Mouse (Mus musculus): Measurements from ENCODE around the gene Gpr65.
A peak's percentile ranks its signal among the peaks of the same experiment; 100 is the strongest.
"Not testable (repeated sequence)": the region's sequence is repeated elsewhere in the genome, so short reads cannot be mapped to it uniquely, and the experiment has no call there.

Gene Gpr65

GRCm38 (mm10) chr12:98282776-98283486, 14.5 kb downstream of the Gpr65 start:
- peak; percentile 51 to 79 for DNase-seq (ENCODE audit: low spot score in 2 of 2)

GRCm38 (mm10) chr12:98283487-98283860, 15.0 kb downstream of the Gpr65 start:
- peak; percentile 51 to 70 for DNase-seq (ENCODE audit: low spot score in 2 of 2)

GRCm38 (mm10) chr12:98284477-98284876, 16.0 kb downstream of the Gpr65 start:
- no peak for DNase-seq (ENCODE audit: low spot score in 2 of 2)

- DNase-seq (ENCODE audit: low spot score in 2 of 2), result no peak
These were observed 22.0 kb downstream of the Gpr65 start for GRCm38 (mm10) chr12:98290475-98290874.

- no peak for DNase-seq (ENCODE audit: low spot score in 2 of 2)
These were observed 23.8 kb downstream of the Gpr65 start for GRCm38 (mm10) chr12:98292278-98292677.

- no peak for DNase-seq (ENCODE audit: low spot score in 2 of 2)
These were observed 25.8 kb downstream of the Gpr65 start for GRCm38 (mm10) chr12:98294241-98294640.

DNA sequence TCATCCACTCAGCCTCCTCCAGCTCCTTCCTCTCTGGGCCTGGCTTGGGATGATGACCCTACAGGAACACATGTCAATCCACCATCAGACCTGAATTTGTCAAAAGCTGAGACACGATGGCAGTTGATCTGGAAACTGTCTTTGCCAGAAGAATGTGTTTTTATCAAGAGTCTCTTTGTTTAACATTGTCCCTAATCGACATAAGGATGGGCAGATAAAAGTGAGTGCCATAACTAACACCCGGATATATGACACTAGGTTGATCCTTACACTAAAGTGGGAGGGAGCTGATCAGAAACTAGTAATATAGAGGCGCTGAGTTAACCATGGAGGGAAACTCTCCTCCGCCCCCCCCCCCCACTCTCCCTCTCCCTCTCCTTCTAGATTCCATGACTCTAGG, 33.5 kb downstream of the Gpr65 start:
- DNase-seq (ENCODE audit: low spot score in 2 of 2), result no peak

DNA sequence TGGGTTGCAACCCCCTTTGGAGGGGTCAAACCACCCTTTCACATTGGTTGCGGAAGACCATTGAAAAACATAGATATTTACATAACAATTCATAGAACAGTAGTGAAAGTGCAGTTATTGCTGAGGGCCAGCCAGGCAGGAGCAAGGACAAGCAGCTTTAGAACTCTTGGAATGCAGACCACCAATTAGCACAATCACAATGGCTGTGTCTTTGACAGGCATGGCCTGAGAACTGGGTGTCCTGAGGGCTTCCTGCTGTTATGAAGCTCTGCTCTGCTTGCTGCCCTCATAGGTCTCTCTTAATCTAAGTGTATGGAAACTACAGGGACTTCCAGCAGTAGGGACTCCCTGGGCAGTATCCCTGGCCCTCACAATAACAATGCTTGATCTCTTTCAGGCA, 34.6 kb downstream of the Gpr65 start:
- no peak for DNase-seq (ENCODE audit: low spot score in 2 of 2)

- DNase-seq (ENCODE audit: low spot score in 2 of 2), result no peak
These were observed 38.9 kb downstream of the Gpr65 start for GRCm38 (mm10) chr12:98307179-98307915.

DNA sequence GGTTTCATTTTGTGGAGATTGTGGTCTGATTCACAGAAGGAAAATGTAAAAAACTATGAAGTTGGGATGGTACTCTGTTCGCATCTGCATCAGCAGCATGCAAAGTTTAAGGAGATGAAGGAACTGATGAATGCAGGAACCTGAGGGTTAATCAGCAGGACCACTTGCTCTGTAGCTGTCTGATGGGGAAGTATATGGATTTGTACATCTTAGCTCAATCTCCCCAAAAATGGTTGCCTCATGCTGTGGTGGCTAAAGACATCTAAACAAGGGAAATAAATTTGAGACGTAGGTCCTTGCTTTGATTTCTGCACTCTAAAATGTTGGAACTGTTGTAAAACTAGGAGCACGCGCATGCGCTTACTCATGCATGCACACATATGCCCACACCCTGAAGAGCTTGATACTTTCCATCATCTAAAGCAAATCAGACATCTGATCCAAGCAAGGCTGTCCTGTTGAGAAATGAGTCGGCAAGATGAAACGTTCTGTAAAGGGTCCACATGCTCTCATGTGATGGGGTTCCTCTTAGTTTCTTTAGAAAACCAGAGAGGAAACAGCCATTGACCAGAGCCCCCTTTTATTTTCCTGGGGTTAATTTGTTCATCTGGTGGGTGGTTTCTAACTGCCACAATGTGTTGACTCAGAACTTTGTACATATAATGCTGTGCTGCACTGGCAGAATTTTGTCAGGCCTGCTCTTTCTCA, 43.1 kb downstream of the Gpr65 start:
- DNase-seq (ENCODE audit: low spot score in 2 of 2), result no peak

DNA sequence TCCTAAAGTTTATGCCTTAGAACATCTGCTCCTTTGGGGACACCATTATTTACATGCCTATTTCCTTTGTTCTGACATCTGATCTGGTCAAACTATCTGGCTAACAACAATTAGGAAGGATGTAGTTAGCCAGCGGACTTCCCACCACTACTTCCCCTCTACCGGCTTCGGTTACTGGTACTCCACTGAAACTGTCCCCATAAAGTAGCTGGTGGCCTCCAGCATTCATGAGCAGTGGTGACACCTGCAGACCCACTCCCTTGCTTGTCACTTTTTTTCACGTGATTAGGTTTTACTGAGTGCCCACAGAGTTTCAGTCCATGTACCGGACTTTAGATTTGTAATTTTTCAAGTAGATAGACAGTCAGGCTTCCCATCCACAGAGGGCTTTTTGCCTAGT, 47.5 kb downstream of the Gpr65 start:
- no peak for DNase-seq (ENCODE audit: low spot score in 2 of 2)

GRCm38 (mm10) chr12:98317718-98318340, 49.4 kb downstream of the Gpr65 start:
- DNase-seq (ENCODE audit: low spot score in 2 of 2), result no peak

- no peak for DNase-seq (ENCODE audit: low spot score in 2 of 2)
These were observed 54.0 kb downstream of the Gpr65 start for GRCm38 (mm10) chr12:98322426-98322825.

DNA sequence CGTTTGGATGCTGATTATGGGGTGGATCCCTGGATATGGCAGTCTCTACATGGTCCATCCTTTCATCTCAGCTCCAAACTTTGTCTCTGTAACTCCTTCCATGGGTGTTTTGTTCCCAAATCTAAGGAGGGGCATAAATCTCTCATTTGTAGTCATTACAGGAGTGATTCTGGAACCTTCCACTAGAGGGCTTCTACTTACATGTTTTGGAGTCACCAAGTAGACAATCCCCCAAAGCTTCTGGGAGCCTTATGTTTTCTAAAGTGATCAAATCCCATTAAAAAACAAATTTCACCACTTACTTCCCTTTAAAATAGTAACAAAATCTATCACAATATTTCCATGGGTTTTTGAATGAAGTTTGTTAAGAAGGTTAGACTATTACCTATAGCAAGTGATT, 55.7 kb downstream of the Gpr65 start:
- not testable (repeated sequence) for DNase-seq (ENCODE audit: low spot score in 2 of 2)

Measured in natural killer cell, adult 2 months (primary cell).